8 mouse cellular contexts compared by ENCODE assay signal in the genomic region with DNA sequence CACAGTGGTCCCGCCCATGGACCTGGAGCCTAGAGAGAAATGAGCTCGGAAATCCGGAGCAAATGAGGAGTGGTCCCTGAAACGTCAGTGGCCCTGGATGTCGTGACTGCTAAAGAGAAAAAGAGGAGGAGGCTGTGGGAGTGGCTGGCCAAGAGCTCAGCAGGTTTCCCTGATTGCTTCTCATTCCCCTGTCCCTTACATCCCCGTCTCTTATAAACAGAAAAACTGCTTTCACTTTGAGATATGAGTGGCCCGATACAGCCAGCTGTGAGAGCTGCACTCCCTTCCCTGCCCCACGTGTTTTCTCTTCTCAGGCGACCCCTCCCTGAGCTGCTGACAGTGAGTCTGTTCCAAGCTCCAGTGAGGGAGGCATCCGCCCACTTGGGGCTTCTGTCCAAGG. TPM values are rescaled to one million over a fixed set of nuclear protein-coding genes. Genes with fewer than 3 reads are reported as not detected.
DNase-seq lines count a peak whose midpoint lies in the region; ATAC-seq and TF ChIP-seq lines count a peak whose summit lies in the region.
"Not testable (repeated sequence)": the region's sequence is repeated elsewhere in the genome, so short reads cannot be mapped to it uniquely, and the experiment has no call there.

No protein-coding gene starts in this region.

- H3K9ac ChIP-seq in heart, adult 2 months (ENCODE audit: low read depth, low read length); kidney, postnatal 0 days (ENCODE audit: low read depth, low read length); liver, embryonic 16.5 days (ENCODE audit: low read depth, low read length): not testable (repeated sequence)

- WGBS in heart, adult 2 months: 7% methylated on average over 10 of the region's 10 CpGs
- 0% methylated on average over 6 of the region's 10 CpGs for WGBS in kidney, postnatal 0 days
- WGBS in liver, embryonic 16.5 days (ENCODE audit: insufficient replicate concordance): 9% methylated on average over 10 of the region's 10 CpGs

- H3K27ac ChIP-seq in heart, adult 2 months: peak overlapping the region; percentile 41
- H3K27ac ChIP-seq in kidney, postnatal 0 days: 0 out of 2 replicates have a peak overlapping the region, but pooled peaks have one; percentile 47
- not testable (repeated sequence) for H3K27ac ChIP-seq in liver, embryonic 16.5 days (ENCODE audit: low read length)

- H3K4me3 ChIP-seq in heart, adult 2 months; kidney, postnatal 0 days (replicated peaks; ENCODE audit: low read depth, low read length): not testable (repeated sequence)
- peak overlapping the region; percentile 29 for H3K4me3 ChIP-seq in liver, embryonic 16.5 days (ENCODE audit: low read depth, low read length)

- H3K27me3 ChIP-seq in heart, adult 2 months (ENCODE audit: control insufficient read depth, insufficient read depth, low read length); kidney, postnatal 0 days (ENCODE audit: insufficient read depth, low read length); liver, embryonic 16.5 days (ENCODE audit: control insufficient read depth, insufficient read depth, low read depth, low read length): not testable (repeated sequence)

- not testable (repeated sequence) for H3K4me1 ChIP-seq in heart, adult 2 months (ENCODE audit: control insufficient read depth, insufficient read depth, low read length); kidney, postnatal 0 days (replicated peaks; ENCODE audit: insufficient read depth, low read length)
- H3K4me1 ChIP-seq in liver, embryonic 16.5 days (ENCODE audit: control insufficient read depth, low read depth, low read length): peaks cover 17% of the 10 kb centered on the region

- TF ChIP-seq EP300 in heart, adult 2 months (IDR thresholded peaks at IDR 0.05; ENCODE audit: insufficient read depth, low read depth, low read length): not testable (repeated sequence)

- intact Hi-C loops in heart, adult 2 months (cut with DNase I); heart, postnatal 25 days (cut with DNase I): not testable (repeated sequence)

- not testable (repeated sequence) for H3K9me3 ChIP-seq in kidney, postnatal 0 days (replicated peaks; ENCODE audit: low read length); liver, embryonic 16.5 days (replicated peaks; ENCODE audit: control insufficient read depth, low read length)

- peak; percentile 37 for ATAC-seq in activated CD4-positive, CD25-positive, alpha-beta regulatory T cell, adult 4 months
- not testable (repeated sequence) for ATAC-seq in kidney, postnatal 0 days (replicated peaks; ENCODE audit: low FRiP score, low read depth); liver, embryonic 16.5 days (ENCODE audit: low read depth)

- peak; percentile 43 for DNase-seq in 3T3-L1 (ENCODE audit: low read depth, low spot score)
- peak; percentile 38 to 44 for DNase-seq in heart, adult 2 months
- DNase-seq in heart, postnatal 25 days (ENCODE audit: low spot score): peak; percentile 4
- DNase-seq in kidney, postnatal 0 days (ENCODE audit: low spot score): peak; percentile 28
- peak; percentile 30 to 39 for DNase-seq in lung, postnatal 4 days
- peak; percentile 10 to 50 for DNase-seq in thymus, adult 18-20 months

- not testable (repeated sequence) for TF ChIP-seq POLR2A in heart, adult 2 months (IDR thresholded peaks at IDR 0.05; ENCODE audit: insufficient read depth, low read depth, low read length)

- TF ChIP-seq CTCF in heart, adult 2 months (IDR thresholded peaks at IDR 0.05); kidney, postnatal 0 days (IDR thresholded peaks at IDR 0.05; ENCODE audit: low read depth): not testable (repeated sequence)

- H3K36me3 ChIP-seq in heart, adult 2 months (ENCODE audit: control insufficient read depth, insufficient read depth, low read length); kidney, postnatal 0 days (ENCODE audit: insufficient read depth, low read length); liver, embryonic 16.5 days (ENCODE audit: control insufficient read depth, insufficient read depth): not testable (repeated sequence)

- H3K79me2 ChIP-seq in heart, adult 2 months (replicated peaks; ENCODE audit: control insufficient read depth, insufficient read depth, low read length): not testable (repeated sequence)

- 0 out of 2 replicates have a peak overlapping the region, but pooled peaks have one; percentile 27 for H3K4me2 ChIP-seq in kidney, postnatal 0 days (ENCODE audit: low read length)
- peak overlapping the region; percentile 30; the same call in 1 of the 2 replicates for H3K4me2 ChIP-seq in liver, embryonic 16.5 days (ENCODE audit: low read depth, low read length)

RNA-seq across cellular contexts. Expression of gene Zfp53, which starts 14.1 kb away (rescaled TPM):
- polyA plus RNA-seq in activated CD4-positive, CD25-positive, alpha-beta regulatory T cell, adult 4 months (2017; shearing (Covaris generic)): 10 to 100 TPM; 31.8 to 32.9 TPM
- 1 to 10 TPM; 2.0 to 2.5 TPM for total RNA-seq in heart, adult 2 months (2021)
- 0.55 and 1.0 TPM in 2 replicates for polyA plus RNA-seq in heart, adult 2 months (2012; rRNA removed)
- 1 to 10 TPM; 2.3 to 2.4 TPM for total RNA-seq in heart, postnatal 25 days (2021)
- polyA plus RNA-seq in kidney, postnatal 0 days (2015; fragmentation: Nextera tagmentation; extraction: Ambion mirVana): 11.5 and 12.0 TPM in 2 replicates
- polyA plus RNA-seq in liver, embryonic 16.5 days (2015; fragmentation: Nextera tagmentation; extraction: Ambion mirVana): 3.1 TPM in 2 replicates

RNA-seq across cellular contexts. Expression of gene Zfp51, which starts 24.6 kb away (rescaled TPM):
- polyA plus RNA-seq in activated CD4-positive, CD25-positive, alpha-beta regulatory T cell, adult 4 months (2017; shearing (Covaris generic)): 10 to 100 TPM; 36.2 to 41.1 TPM
- 1 to 10 TPM; 6.3 to 8.5 TPM for total RNA-seq in heart, adult 2 months (2021)
- 1.5 and 3.7 TPM in 2 replicates for polyA plus RNA-seq in heart, adult 2 months (2012; rRNA removed)
- total RNA-seq in heart, postnatal 25 days (2021): 1 to 10 TPM; 5.3 to 6.5 TPM
- polyA plus RNA-seq in kidney, postnatal 0 days (2015; fragmentation: Nextera tagmentation; extraction: Ambion mirVana): 14.1 and 14.7 TPM in 2 replicates
- polyA plus RNA-seq in liver, embryonic 16.5 days (2015; fragmentation: Nextera tagmentation; extraction: Ambion mirVana): 6.2 and 6.3 TPM in 2 replicates

RNA-seq across cellular contexts. Expression of gene Zfp54, which starts 51.7 kb away (rescaled TPM):
- polyA plus RNA-seq in activated CD4-positive, CD25-positive, alpha-beta regulatory T cell, adult 4 months (2017; shearing (Covaris generic)): 10 to 100 TPM; 10.5 to 11.8 TPM
- total RNA-seq in heart, adult 2 months (2021): 1 to 10 TPM in 1 of 2 experiments, under 1 TPM in 1; 0.59 to 1.0 TPM
- 0.39 and 0.64 TPM in 2 replicates for polyA plus RNA-seq in heart, adult 2 months (2012; rRNA removed)
- 1 to 10 TPM; 1.2 TPM for total RNA-seq in heart, postnatal 25 days (2021)
- polyA plus RNA-seq in kidney, postnatal 0 days (2015; fragmentation: Nextera tagmentation; extraction: Ambion mirVana): 6.6 and 6.8 TPM in 2 replicates
- polyA plus RNA-seq in liver, embryonic 16.5 days (2015; fragmentation: Nextera tagmentation; extraction: Ambion mirVana): 1.7 and 1.9 TPM in 2 replicates
